Mouse (Mus musculus) stomach, embryonic 15.5 days (tissue): ENCODE measurements around the gene Tiam1. TPM values are rescaled to one million over a fixed set of nuclear protein-coding genes. Genes with fewer than 3 reads are reported as not detected.

Experiments used
- ATAC-seq: fragments of 200-750 bp; cut with Nextera tagmentation; 2 replicates; pipeline ENCODE4 v1.8.0; 2017; ENCODE audit warnings: low read depth, moderate number of reproducible peaks, moderate TSS enrichment; ENCODE audit not compliant: insufficient read depth, low FRiP score
- H3K27ac ChIP-seq: fragments of 300-500 bp; sonication (generic); 2 replicates; pipeline ENCODE4 v1.5.1; 2015; ENCODE audit warnings: mild to moderate bottlenecking, inconsistent platforms
- H3K27me3 ChIP-seq: fragments of 300-500 bp; sonication (generic); replicated peaks from 2 replicates; pipeline ENCODE4 v1.6.1; 2015; ENCODE audit warnings: inconsistent platforms
- H3K36me3 ChIP-seq: fragments of 300-500 bp; sonication (generic); 2 replicates; pipeline ENCODE4 v1.6.1; 2015; ENCODE audit warnings: inconsistent platforms
- H3K4me1 ChIP-seq: fragments of 300-500 bp; sonication (generic); 2 replicates; pipeline ENCODE4 v1.6.1; 2015; ENCODE audit warnings: inconsistent platforms
- H3K4me2 ChIP-seq: fragments of 300-500 bp; sonication (generic); 2 replicates; pipeline ENCODE4 v1.6.1; 2015; ENCODE audit warnings: mild to moderate bottlenecking, inconsistent platforms
- H3K4me3 ChIP-seq: fragments of 300-500 bp; sonication (generic); replicated peaks from 2 replicates; pipeline ENCODE4 v1.5.1; 2015; ENCODE audit warnings: inconsistent platforms
- H3K9ac ChIP-seq: fragments of 300-500 bp; sonication (generic); 2 replicates; pipeline ENCODE4 v1.6.1; 2015; ENCODE audit warnings: inconsistent platforms
- H3K9me3 ChIP-seq: fragments of 300-500 bp; sonication (generic); 2 replicates; pipeline ENCODE4 v1.6.1; 2016; ENCODE audit warnings: inconsistent platforms
- WGBS: fragments of 180-500 bp; shearing (Covaris S2); methylation state at CpG from one replicate; pipeline ENCODE4 v1.1.7; 2015; 5-methylcytosine and 5-hydroxymethylcytosine counted together
- polyA plus RNA-seq: library from polyadenylated mRNA; unstranded; fragments of >200 nt; fragmentation: Nextera tagmentation; extraction: Ambion mirVana; gene quantifications from 2 replicates; pipeline ENCODE4 v1.2.1, GENCODE M21; 2015

The Tiam1 gene
- polyA plus RNA-seq, 1 experiment from 2014 or later: 19.5 TPM

- no peak for ATAC-seq
- WGBS: 96% methylated on average over 1 of the region's 1 CpGs
- no peak overlapping the region for H3K4me2 ChIP-seq
- no peaks in the 10 kb centered on the region for H3K27me3 ChIP-seq
- H3K9ac ChIP-seq: no peak overlapping the region
- H3K27ac ChIP-seq: no peak overlapping the region
- no peaks in the 10 kb centered on the region for H3K36me3 ChIP-seq
- no peaks in the 10 kb centered on the region for H3K9me3 ChIP-seq
- H3K4me1 ChIP-seq: no peaks in the 10 kb centered on the region
- H3K4me3 ChIP-seq: no peak overlapping the region
Observed at GRCm38 (mm10) chr16:90170676-90171075, 27.1 kb upstream of the Tiam1 start.

GRCm38 (mm10) chr16:90169863-90170630 lies 26.5 kb upstream of the Tiam1 start:
- Histone ChIP-seq H3K9ac (no peak overlapping the region), H3K27ac (no peak overlapping the region), H3K4me1 (no peaks in the 10 kb centered on the region), H3K4me3 (no peak overlapping the region), H3K4me2 (no peak overlapping the region), H3K36me3 (no peaks in the 10 kb centered on the region), H3K27me3 (no peaks in the 10 kb centered on the region), H3K9me3 (no peaks in the 10 kb centered on the region)
- ATAC-seq: no peak
- WGBS: 48% methylated on average over 13 of the region's 13 CpGs

- Histone ChIP-seq H3K4me1 (no peaks in the 10 kb centered on the region), H3K27ac (no peak overlapping the region), H3K27me3 (no peaks in the 10 kb centered on the region), H3K4me3 (no peak overlapping the region), H3K9ac (no peak overlapping the region), H3K4me2 (no peak overlapping the region), H3K9me3 (no peaks in the 10 kb centered on the region), H3K36me3 (no peaks in the 10 kb centered on the region)
- WGBS: 30% methylated on average over 10 of the region's 10 CpGs
- ATAC-seq: no peak
Observed at GRCm38 (mm10) chr16:90167646-90168045, 24.1 kb upstream of the Tiam1 start.

- H3K36me3 ChIP-seq: no peaks in the 10 kb centered on the region
- no peaks in the 10 kb centered on the region for H3K27me3 ChIP-seq
- ATAC-seq: no peak
- H3K9ac ChIP-seq: no peak overlapping the region
- H3K4me2 ChIP-seq: no peak overlapping the region
- H3K4me3 ChIP-seq: no peak overlapping the region
- H3K27ac ChIP-seq: no peak overlapping the region
- H3K9me3 ChIP-seq: no peaks in the 10 kb centered on the region
- 79% methylated on average over 2 of the region's 2 CpGs for WGBS
- no peaks in the 10 kb centered on the region for H3K4me1 ChIP-seq
Observed at GRCm38 (mm10) chr16:90165435-90165834, 21.9 kb upstream of the Tiam1 start.

- no peak overlapping the region for H3K4me3 ChIP-seq
- no peaks in the 10 kb centered on the region for H3K27me3 ChIP-seq
- ATAC-seq: no peak
- no peak overlapping the region for H3K4me2 ChIP-seq
- H3K36me3 ChIP-seq: no peaks in the 10 kb centered on the region
- 87% methylated on average over 11 of the region's 11 CpGs for WGBS
- no peak overlapping the region for H3K9ac ChIP-seq
- H3K4me1 ChIP-seq: no peaks in the 10 kb centered on the region
- no peaks in the 10 kb centered on the region for H3K9me3 ChIP-seq
- no peak overlapping the region for H3K27ac ChIP-seq
Observed at GRCm38 (mm10) chr16:90164942-90165341, 21.4 kb upstream of the Tiam1 start.

GRCm38 (mm10) chr16:90155080-90155479 lies 11.5 kb upstream of the Tiam1 start:
- Histone ChIP-seq H3K4me1 (no peaks in the 10 kb centered on the region), H3K4me3 (no peak overlapping the region), H3K27me3 (no peaks in the 10 kb centered on the region), H3K4me2 (no peak overlapping the region), H3K27ac (no peak overlapping the region), H3K9ac (no peak overlapping the region), H3K9me3 (no peaks in the 10 kb centered on the region), H3K36me3 (no peaks in the 10 kb centered on the region)
- ATAC-seq: no peak
- WGBS: 32% methylated on average over 7 of the region's 7 CpGs

GRCm38 (mm10) chr16:90150820-90151219 lies 7.3 kb upstream of the Tiam1 start:
- no peak for ATAC-seq
- H3K9ac ChIP-seq: no peak overlapping the region
- 0 out of 2 replicates have a peak overlapping the region, but pooled peaks have one; percentile 48 for H3K27ac ChIP-seq
- H3K27me3 ChIP-seq: no peaks in the 10 kb centered on the region
- H3K4me2 ChIP-seq: no peak overlapping the region
- no peak overlapping the region for H3K4me3 ChIP-seq
- H3K4me1 ChIP-seq: no peaks in the 10 kb centered on the region
- WGBS: 77% methylated on average over 6 of the region's 6 CpGs
- no peaks in the 10 kb centered on the region for H3K36me3 ChIP-seq
- H3K9me3 ChIP-seq: no peaks in the 10 kb centered on the region

- Histone ChIP-seq H3K4me1 (no peaks in the 10 kb centered on the region), H3K27ac (peak overlapping the region; percentile 48), H3K9me3 (no peaks in the 10 kb centered on the region), H3K4me2 (no peak overlapping the region), H3K36me3 (no peaks in the 10 kb centered on the region), H3K27me3 (no peaks in the 10 kb centered on the region), H3K4me3 (no peak overlapping the region), H3K9ac (no peak overlapping the region)
- WGBS: 44% methylated on average over 7 of the region's 7 CpGs
- ATAC-seq: no peak
Observed at GRCm38 (mm10) chr16:90150126-90150525, 6.6 kb upstream of the Tiam1 start.

GRCm38 (mm10) chr16:90149335-90149734 lies 5.8 kb upstream of the Tiam1 start:
- no peak overlapping the region for H3K4me3 ChIP-seq
- H3K9me3 ChIP-seq: no peaks in the 10 kb centered on the region
- no peak; the same call in 1 of the 2 replicates for ATAC-seq
- 64% methylated on average over 9 of the region's 9 CpGs for WGBS
- H3K4me1 ChIP-seq: 0 out of 2 replicates have a peak, but pooled peaks cover 3% of the 10 kb centered on the region
- no peaks in the 10 kb centered on the region for H3K36me3 ChIP-seq
- H3K4me2 ChIP-seq: no peak overlapping the region
- H3K27me3 ChIP-seq: no peaks in the 10 kb centered on the region
- peak overlapping the region; percentile 11 for H3K27ac ChIP-seq
- H3K9ac ChIP-seq: no peak overlapping the region

- Histone ChIP-seq H3K36me3 (no peaks in the 10 kb centered on the region), H3K4me1 (peaks cover 13% of the 10 kb centered on the region), H3K9ac (no peak overlapping the region), H3K27ac (no peak overlapping the region), H3K4me3 (no peak overlapping the region), H3K4me2 (0 out of 2 replicates have a peak overlapping the region, but pooled peaks have one; percentile 100), H3K9me3 (no peaks in the 10 kb centered on the region), H3K27me3 (no peaks in the 10 kb centered on the region)
- 84% methylated on average over 1 of the region's 1 CpGs for WGBS
- ATAC-seq: no peak
Observed at GRCm38 (mm10) chr16:90145244-90145643, 1.7 kb upstream of the Tiam1 start.

GRCm38 (mm10) chr16:90144541-90144940 lies 972 bp upstream of the Tiam1 start:
- Histone ChIP-seq H3K4me1 (peaks cover 17% of the 10 kb centered on the region), H3K4me2 (peak overlapping the region; percentile 100), H3K27ac (peak overlapping the region; percentile 42), H3K36me3 (no peaks in the 10 kb centered on the region), H3K9me3 (no peaks in the 10 kb centered on the region), H3K27me3 (no peaks in the 10 kb centered on the region), H3K4me3 (peak overlapping the region; percentile 73), H3K9ac (no peak overlapping the region)
- no peak for ATAC-seq
- 5% methylated on average over 13 of the region's 13 CpGs for WGBS

- Histone ChIP-seq H3K9ac (peak overlapping the region; percentile 53), H3K4me1 (peaks cover 17% of the 10 kb centered on the region), H3K4me3 (peak overlapping the region; percentile 73), H3K9me3 (no peaks in the 10 kb centered on the region), H3K27me3 (no peaks in the 10 kb centered on the region), H3K4me2 (peak overlapping the region; percentile 100), H3K27ac (peak overlapping the region; percentile 57), H3K36me3 (no peaks in the 10 kb centered on the region)
- under 1% methylated on average over 21 of the region's 21 CpGs for WGBS
- ATAC-seq: no peak
Observed at GRCm38 (mm10) chr16:90143416-90143759, 181 bp downstream of the Tiam1 start.
